Mouse (Mus musculus): Measurements from ENCODE around the gene Msl1.

Gene Msl1

DNA sequence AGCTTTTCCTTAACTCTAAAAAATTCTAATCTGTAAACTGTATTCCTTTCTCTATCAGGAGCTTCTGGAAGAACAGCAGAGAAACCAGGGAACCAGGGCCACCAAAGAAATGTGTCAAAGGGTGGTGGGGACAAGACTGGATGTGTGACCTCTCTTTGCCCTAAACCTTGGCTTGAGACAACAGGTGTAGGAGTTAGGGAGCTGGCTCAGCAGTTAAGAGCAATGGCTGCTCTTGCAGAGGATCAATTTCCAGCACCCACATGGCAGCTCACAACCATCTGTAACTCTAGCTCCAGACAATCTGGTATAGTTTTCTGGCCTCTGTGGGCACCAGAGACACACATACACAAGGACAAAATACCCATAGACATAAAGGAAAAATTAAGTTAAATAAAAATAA is 17.4 kb upstream of the Msl1 start:
- DNase-seq: no peak

DNA sequence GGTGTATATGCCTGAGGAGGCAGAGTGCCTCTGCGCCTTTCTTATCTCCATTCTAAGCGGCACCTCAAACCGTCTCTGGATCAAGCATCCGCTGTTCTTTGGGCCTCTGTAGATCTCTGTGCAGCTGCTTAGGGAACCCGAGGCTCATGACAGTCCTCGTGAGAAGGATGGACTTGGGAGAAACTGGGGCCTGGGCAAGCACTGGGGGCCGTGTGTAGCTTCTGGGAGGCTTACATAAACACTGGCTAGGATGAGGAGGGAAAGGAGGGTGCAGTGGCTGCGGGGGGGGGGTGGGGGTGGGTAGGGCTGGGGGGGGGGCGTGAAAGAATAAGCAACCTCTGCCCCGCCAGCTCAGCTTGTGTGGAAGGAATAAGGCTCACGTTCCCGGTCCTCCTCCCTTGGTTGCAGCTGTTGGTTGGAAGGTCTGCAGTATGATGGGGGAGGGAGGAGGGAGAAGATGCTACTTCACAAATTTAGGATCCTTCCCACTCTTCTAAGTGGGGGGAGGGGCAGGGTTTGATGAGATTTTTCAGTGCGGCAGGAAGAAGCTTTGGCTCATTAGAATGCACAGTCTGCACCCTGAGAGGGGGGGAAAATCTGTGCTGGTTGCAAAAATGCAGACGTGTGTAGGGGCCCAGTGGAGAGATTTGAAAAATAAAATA is 13.3 kb upstream of the Msl1 start:
- peak; percentile 39 to 66 for DNase-seq

DNA sequence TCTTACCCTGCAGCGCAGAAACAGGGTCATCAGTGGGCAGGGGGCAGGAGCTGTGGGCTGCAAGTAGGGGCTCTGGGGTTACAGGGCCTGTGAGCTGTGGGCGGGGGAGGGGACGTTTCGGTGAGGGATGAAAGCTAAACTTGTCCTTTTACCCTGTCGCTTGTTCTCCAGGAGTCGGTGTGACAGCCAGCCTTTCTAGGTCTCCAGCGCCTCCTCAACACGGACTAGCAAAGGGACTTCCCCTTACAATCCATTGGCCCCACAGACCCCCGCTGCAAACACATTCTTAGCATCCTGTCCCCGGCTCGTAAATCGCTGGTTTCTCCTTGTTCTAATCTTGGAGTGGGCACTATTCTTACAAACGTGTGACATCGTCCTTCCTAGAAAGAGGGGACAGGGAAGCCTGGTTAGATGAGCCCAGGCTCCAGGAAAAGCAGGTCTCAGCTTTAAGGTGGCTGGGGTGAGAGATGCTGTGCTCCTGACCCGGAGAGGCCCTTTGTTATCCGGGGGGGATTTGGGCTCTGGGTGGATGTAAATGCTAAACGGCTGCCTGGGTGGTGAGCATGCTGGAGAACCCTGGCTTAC is 12.6 kb upstream of the Msl1 start:
- peak; percentile 23 to 25 for DNase-seq

DNA sequence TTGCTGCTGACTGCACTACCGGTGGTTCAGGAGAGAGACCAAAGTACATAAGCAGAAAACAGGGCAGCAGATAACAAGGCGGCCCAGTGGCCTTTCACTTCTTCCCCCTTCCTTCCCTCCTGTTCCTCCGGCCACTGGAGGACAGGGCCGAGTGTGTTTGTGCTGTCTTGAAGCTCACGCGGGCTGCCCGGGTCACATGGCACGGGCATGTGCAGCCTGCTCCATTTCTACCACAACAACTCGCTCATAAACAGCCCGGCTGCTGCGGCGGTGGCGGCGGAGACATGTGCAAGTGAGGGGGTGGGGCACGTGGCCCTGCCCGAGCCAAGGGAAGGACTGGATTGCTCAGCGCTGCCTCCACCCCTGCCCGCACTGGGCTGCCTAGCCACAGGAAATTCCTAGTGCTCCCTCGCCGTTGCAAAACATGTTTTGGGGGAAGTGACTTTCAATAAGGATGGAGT is 12.1 kb upstream of the Msl1 start:
- peak; percentile 99 to 100 for DNase-seq

DNA sequence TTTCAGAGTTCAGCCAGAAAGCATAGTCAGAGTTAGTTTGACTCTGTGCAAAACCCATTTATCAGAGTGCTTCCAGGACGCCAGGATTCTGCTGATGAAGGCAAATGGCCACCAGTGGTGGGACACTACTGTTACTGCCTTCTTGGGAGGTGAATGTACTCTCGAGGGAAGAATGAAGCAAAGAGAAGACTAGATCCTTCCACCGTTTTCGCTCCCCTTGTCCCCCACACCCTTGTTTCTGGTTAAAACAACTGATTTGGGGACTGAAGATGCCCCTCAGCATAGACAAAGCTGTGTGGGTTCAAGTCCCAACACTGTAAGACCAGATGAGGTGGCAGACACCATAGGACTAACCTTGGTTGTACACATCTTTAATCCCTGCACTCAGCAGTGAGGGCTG is 11.2 kb upstream of the Msl1 start:
- no peak for DNase-seq

DNA sequence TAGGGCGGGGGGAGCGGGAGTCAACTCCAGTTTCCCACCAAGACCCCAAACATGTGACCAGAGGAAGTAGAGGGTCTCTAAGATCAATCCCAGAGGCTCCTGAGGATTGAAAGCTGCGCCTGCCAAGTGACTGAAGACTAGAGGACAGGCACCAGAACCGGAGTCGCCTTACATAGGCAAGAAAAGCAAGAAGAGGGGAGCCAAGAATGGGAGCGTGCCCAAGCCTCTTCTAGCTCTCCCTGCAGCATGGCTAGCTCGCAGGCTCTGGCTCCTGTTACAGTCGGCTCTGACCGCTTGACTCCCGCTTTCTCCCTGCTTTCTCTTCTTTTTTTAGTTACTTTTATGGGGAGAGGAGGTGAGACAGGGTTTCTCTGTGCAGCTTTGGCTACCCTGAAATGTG is 10.1 kb upstream of the Msl1 start:
- DNase-seq: peak; percentile 25 to 30

DNA sequence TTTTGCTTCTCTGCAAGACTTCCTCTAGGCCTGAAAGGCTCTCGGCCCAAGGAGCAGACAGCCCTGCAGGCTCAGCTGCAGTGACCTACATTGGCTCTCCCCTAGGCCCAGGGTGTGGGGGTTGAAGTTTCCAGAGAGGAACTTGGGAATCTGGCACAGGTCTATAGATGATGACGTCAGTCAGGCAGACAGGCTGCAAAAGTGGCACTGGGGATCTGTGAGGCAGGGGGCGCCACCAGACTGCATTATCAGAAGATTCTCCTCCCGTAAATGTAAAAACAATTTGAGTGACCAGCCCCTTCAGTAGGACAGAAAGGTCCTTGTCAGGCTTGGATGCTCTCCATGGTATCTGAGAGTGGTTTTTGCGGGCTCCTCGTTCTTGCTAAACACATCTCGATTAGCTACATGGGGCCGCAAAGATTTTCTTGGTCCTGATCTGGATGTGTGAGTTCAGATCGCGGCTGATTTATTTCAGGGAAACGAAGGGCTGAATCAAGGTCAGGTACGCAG is 9.5 kb upstream of the Msl1 start:
- peak; percentile 80 to 81 for DNase-seq

DNA sequence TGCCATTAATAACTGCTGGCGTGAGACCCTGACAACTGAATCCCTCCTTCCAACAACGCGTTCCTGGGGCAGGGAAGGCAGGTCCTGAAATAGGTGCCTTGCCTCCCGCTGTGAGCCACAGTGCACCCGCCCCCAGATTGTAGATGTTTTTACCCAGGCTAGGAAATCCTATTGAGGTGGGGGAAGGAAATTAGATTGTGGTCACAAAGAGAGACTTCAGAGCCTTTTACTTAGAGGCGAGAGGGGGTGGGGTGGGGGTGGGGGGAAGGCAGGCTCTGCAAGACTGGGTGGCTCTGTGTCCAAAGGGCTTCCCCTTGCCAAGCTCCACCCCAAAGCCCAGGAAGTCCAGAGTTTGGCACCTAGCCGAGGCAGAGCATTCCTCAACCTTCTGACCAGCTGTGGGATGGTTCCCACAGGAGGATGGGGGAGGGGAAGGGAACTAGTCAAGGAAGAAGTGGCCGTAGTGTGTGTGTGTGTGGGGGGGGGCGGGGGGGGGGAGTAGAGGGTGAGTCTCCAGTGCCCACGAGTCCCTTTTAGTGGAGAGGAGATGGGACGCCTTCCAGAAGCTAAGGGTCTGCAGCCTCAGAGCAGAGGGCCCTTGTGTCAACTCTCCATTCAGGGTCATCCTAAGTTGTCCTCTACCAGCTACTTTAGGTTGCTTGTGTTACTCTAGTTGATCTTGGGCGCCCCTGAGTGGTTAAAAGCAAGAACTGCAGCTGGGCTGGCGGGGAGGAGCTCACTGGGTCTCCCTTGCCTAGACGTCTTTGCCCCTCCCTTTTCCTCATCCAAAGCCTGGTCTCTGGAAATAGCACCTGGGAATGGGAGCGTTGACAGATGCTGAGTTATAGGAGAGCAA is 8.7 kb upstream of the Msl1 start:
- DNase-seq: peak; percentile 99

DNA sequence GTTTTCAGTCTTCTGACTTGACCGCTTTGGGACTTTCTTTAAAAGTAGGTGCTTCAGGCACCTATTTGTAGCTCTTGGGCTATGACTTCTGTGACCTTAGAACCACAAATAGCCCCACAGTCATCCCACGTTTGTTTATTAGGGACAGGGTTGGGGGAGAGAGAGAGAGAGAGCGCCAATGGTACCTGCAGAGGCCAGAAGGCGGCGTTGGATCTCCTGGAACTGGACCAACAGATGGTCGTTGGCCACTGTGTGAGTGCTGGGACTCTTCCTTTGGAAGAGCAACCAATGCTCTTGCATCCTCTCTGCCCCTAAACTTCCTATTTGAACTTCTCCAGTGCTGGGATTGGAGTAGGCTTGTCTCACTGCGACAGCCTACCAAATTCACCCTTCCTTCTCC is 8.1 kb upstream of the Msl1 start:
- no peak for DNase-seq

DNA sequence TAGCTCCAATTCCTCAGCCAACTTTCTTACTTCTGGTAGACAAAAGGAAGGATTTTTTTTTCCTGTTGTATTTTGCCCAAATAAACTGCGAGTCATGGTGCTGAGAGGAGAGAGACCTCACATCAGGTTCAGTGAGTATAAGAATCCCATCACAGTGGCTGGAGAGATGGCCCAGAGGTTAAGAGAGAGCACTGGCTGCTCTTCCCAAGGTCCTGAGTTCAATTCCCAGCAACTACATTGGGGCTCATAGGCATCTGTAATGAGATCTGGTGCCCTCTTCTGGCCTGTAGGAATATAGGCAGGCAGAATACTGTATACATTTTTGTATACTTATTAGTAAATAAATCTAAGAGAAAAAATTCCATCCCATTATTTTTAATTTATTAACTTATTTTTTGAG is 7.6 kb upstream of the Msl1 start:
- no peak for DNase-seq

DNA sequence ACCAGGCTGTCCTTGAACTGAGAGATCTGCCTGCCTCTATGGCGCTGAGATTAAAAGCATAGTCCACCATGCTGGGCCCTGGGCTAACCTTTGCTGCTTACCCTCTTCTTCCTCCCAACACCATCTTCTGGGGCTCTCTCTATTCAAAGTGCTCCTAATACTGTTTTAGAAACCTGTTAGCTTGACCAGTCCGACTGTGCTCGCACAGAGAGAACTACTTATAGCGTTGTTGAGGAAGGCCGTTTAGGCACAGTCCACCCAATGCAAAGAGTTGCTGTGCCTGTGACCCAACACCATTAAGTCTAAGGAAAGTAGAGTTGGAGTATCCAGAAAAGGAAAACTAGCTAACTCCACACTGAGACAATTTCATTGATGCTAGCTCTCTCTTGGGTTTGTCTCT is 7.2 kb upstream of the Msl1 start:
- DNase-seq: no peak

DNA sequence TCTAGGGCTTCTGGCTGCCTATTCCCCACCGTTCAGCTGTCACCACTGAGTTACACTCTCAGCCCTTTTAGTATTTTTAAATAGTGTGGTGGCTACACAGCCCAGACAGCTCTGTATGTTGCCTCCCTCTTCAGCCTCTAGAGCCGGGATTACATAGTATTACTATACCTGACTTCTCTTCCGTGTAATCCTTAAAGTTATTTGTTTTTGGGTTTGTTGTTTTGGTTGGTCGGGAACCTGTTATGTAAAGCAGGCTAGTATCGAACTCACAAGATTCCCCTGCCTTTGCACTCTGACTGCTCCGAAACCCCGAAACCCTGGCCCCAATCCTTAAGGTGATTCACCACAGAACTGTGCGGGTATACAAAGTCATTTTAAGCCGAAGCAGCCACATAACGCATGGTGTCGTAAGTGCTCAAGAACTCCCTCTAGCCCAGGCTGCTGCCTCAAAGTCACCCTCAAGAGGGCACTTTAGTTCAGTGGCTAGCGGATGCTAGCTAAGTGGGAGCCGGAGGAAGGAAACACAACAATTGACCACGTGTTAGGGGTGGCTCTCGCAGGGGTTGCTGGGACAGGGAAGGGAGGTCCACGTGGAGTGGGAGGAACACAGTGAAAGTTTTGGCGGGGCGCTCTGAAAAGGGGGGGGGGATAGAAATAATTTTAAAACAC is 6.6 kb upstream of the Msl1 start:
- peak; percentile 93 to 94 for DNase-seq

DNA sequence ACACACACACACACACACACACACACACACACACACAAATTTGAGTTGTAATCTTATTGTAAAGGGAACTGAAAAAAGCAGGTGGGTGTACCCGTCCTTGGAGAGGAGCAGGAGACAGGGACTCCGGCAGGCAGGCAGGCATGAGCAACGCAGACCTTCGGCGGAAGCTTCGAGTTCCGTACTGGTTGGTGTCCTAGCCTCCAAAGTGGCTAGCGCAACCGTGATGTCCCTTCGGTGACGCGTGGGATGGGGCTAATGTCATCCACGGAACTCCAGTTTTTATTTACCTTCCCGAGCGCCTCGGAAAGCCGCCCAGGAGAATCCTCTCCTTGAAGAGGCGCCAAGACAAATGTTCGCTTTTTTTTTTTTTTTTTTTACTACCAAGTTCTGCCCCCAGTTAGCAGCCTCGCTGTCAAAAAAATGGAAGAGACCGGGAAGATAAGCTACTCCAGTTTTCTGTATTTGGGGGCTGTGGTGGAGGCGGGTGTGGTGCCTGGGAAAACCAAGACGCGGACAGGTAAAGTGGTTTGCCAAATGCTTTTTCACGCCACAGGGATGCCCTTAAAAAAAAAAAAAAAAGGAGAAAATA is 6.0 kb upstream of the Msl1 start:
- peak in 1 of 2 experiments; percentile 40 for DNase-seq

DNA sequence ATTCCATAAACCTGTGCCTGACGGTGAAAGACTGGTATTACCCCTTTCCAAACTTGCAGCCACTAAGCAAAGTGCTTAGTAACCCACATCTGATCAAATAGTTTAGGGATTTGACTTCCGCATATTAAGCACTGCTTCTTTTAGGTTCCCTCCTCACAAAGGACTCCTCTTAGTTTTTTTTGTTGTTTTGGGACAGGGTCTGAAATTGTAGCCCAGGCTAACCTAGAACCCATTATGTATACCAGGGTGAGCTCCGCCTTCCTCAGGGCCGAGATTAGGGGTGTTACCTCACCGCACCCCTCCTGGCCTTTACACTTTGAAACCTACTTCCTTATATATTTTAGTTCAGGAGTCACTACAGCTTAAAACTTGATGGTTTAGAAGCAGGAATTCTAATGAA is 5.5 kb upstream of the Msl1 start:
- DNase-seq: no peak

DNA sequence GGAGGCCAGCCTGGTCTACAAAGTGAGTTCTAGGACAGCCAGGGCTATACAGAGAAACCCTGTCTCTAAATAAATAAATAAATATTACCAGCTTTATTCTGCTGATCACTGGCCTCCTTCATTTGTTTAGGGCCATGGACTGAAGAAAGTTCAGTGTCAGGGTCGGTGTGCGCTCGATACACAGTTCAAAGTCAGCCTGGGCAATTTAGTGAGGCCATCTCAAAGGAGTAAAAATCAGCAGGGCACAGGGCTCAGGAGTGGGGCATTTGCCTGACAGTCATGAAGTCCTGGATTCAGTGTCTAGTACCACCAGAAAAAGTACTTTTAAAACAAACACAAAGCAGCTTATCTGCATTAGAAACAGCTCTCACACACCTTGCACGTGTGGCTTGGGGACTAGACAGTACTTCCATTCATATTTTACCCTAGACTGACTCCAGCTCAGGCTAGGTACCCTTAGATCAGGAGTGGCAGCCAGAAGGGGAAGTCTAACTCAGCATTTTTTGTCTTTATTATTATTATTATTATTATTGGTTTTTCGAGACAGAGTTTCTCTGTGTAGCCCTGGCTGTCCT is 4.6 kb upstream of the Msl1 start:
- no peak for DNase-seq

DNA sequence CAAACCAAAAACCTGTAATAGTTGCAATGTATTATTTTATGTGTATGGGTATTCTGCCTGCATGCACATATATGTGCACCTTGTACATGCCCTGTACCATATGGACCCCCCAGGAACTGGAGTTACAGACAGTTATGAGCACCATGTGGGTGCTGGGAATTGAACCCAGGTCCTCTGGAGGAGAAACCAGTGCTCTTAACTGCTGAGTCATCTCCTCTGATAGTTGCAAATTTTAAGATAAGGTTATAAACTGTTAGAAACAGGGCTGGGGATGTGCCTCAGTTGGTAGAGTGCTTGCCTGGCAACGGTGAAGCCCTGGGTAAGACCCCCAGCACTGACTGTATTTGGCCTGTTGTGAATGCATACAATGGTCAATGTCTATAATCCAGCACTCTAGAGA is 3.9 kb upstream of the Msl1 start:
- no peak for DNase-seq

DNA sequence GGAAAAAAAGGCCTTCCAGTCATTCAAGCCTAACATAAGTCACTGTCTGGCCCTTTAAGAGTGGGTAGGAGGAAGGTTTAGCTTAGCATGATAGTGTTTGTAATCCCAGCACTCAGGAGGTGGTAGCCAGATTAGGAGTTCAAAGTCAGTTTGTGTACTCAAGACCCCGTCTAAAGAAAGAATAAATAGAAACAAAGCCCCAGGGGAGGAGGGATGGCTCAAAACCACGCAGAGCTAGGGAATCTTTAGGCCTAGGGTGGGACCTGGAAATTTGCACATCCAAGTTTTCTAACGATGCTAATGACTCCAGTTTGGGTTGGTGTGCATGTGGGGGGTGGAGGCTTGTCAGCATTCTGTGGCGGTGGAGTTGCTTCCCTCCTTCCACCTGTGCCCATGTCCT is 3.2 kb upstream of the Msl1 start:
- no peak for DNase-seq

DNA sequence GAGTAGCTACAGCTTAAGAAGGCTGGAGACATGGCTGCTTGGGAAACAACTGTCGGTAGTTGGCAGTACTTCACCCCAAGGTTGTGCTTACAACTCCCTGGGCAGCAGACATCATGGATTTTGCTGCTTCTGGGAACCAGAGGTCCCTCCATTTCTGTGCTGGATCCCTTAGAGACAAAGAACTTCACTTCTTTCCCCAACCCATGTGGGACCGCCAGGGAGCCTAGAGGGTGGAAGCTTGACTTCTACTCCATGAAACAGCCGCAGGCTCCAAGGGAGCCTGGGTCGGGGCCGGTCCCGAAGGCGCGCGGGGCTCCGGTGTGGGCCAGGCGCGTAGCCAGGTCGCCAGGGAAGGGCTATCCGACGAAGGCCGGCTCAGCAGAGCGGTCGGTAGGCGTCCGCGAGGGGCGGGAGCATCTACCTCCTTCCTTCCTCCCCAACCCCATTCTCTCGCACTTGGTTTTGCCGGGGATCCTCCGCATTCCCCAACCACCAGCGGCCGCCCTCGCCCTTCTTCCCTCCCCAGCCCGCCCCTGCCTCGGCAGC is 774 bp upstream of the Msl1 start:
- peak; percentile 76 to 78 for DNase-seq

DNA sequence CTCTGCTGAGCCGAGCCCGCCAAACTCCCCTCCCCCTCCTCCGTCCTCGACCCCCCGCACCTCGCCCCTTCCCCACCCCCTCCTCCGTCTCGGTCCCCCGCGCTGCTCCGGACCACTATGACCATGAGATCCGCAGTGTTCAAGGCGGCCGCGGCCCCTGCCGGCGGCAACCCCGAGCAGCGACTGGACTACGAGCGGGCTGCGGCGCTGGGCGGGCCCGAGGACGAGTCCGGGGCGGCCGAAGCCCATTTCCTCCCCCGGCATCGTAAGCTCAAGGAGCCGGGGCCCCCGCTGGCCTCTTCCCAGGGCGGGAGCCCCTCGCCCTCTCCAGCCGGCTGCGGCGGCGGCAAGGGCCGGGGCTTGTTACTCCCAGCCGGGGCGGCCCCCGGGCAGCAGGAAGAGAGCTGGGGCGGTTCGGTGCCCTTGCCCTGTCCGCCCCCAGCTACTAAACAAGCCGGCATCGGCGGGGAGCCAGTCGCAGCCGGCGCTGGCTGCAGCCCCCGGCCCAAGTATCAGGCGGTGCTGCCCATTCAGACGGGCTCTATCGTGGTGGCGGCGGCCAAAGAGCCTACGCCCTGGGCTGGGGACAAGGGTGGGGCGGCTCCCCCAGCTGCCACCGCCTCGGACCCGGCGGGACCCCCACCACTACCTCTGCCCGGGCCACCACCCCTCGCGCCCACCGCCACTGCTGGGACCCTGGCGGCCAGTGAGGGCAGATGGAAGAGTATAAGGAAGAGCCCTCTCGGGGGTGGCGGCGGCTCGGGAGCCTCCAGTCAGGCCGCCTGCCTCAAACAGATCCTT is 598 bp downstream of the Msl1 start:
- peak; percentile 38 to 48 for DNase-seq

DNA sequence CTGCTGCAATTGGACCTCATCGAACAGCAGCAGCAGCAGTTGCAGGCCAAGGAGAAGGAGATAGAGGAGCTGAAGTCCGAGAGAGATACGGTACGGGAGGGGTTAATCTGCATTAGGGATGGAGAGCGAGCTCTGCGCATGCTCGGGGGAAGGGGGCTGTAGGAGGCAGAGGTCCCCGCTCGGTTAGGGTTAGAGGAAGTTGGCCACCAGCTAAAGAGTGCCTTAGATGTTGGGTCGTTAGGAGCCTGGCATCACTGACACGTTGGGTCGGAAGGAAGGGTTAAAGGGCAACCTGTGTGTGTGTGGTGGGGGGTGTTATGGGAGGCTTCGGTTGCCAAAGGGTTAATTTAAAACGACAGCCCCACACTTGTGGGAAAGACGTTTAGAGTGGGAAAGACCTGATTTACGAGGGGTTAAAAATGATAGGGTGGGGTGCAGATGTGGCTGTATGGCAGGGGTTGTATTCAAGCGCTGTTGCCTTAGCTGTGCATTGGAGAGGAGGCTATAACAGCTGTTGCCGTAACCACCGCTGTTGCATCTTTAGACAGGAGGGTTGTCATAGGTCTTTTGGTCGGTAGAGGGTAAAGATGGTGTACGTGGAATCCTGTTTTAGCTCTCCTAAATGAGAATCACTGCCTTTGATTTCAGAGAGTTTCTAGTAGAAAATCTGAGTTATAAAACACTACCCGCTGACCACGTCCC is 1.4 kb downstream of the Msl1 start:
- peak; percentile 45 to 52 for DNase-seq

DNA sequence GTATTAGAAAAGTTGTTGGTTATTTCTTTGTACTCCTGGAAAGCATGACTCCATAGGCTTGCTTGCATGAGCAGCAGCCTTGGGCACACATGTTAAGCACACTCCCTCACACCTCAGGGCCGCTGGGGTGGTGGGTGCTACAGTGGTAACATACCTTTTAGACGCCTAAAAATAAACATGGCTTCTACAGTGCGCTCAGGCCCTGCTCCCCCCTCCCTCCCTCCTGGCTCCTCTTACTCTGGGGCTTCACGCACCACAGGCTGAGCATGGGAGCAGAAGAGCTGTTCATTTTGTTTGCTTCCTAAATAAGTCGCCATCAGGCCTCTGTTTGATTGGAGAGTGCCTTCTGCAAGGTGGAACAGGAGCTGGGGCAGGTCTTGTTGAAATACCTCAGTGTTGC is 2.0 kb downstream of the Msl1 start:
- DNase-seq: no peak
